Mouse (Mus musculus) heart, adult 2 months (tissue): ENCODE measurements around the gene Tvp23b. TPM values are rescaled to one million over a fixed set of nuclear protein-coding genes. Genes with fewer than 3 reads are reported as not detected.

Source experiments
- DNase-seq, 2 experiments: peaks; one replicate each; pipeline ENCODE4 v3.0.0; 2021
- H3K27ac ChIP-seq: fragments of 200-600 bp; 2 replicates; pipeline ENCODE4 v1.8.1; 2022
- H3K27me3 ChIP-seq: fragments of 200-500 bp; 2 replicates; pipeline ENCODE4 v1.6.1; 2012; ENCODE audit warnings: mild to moderate bottlenecking, low read length, inconsistent platforms, mixed read lengths; ENCODE audit not compliant: control insufficient read depth, insufficient read depth
- H3K36me3 ChIP-seq: fragments of 200-500 bp; 2 replicates; pipeline ENCODE4 v1.6.1; 2012; ENCODE audit warnings: low read length, inconsistent platforms; ENCODE audit not compliant: control insufficient read depth, insufficient read depth
- H3K4me1 ChIP-seq: fragments of 200-500 bp; 2 replicates; pipeline ENCODE4 v1.6.1; 2011; ENCODE audit warnings: low read length; ENCODE audit not compliant: control insufficient read depth, insufficient read depth
- H3K4me3 ChIP-seq: fragments of 200-600 bp; 2 replicates; pipeline ENCODE4 v1.8.1; 2022
- H3K79me2 ChIP-seq: fragments of 200-500 bp; replicated peaks from 2 replicates; pipeline ENCODE4 v1.6.1; 2012; ENCODE audit warnings: mild to moderate bottlenecking, inconsistent platforms, low read length, moderate library complexity, mixed read lengths; ENCODE audit not compliant: control insufficient read depth, insufficient read depth
- H3K9ac ChIP-seq: fragments of 200-500 bp; 2 replicates; pipeline ENCODE4 v1.6.1; 2012; ENCODE audit warnings: low read depth, mild to moderate bottlenecking, control low read depth, inconsistent platforms, low read length, mixed read lengths
- CTCF ChIP-seq: fragments of 200-600 bp; IDR thresholded peaks from 2 replicates; pipeline ENCODE4 v1.8.1; 2022; ENCODE audit warnings: antibody characterized with exemption, mild to moderate bottlenecking, moderate library complexity
- EP300 ChIP-seq: fragments of 200-500 bp; IDR thresholded peaks from 2 replicates; pipeline ENCODE4 v1.6.1; 2011; ENCODE audit warnings: low read depth, low read length, control low read depth; ENCODE audit not compliant: insufficient read depth
- POLR2A ChIP-seq: fragments of 200-500 bp; IDR thresholded peaks from 2 replicates; pipeline ENCODE4 v1.6.1; 2011; ENCODE audit warnings: mild to moderate bottlenecking, low read depth, low read length, control low read depth; ENCODE audit not compliant: insufficient read depth
- WGBS: fragments of 180-500 bp; shearing (Covaris S2); methylation state at CpG from one replicate; pipeline ENCODE4 v1.1.7; 2018; 5-methylcytosine and 5-hydroxymethylcytosine counted together
- intact Hi-C: fragments of 180-260 bp; cut with DNase I; formaldehyde crosslinking; loops from one replicate; pipeline ENCODE4 v1.15.1; 2025
- polyA plus RNA-seq: library from polyadenylated mRNA; depleted of rRNA; stranded (reverse); fragments of >200 nt; gene quantifications from 2 replicates; pipeline ENCODE4 v1.2.3, GENCODE M21; 2012
- total RNA-seq, 2 experiments: library from RNA; stranded (reverse); gene quantifications; 2 replicates each; pipeline ENCODE4 v1.2.3; 2021

Tvp23b gene
- total and polyA plus RNA-seq, 3 experiments: 9.7 to 24.5 (median 21.9) TPM

DNA sequence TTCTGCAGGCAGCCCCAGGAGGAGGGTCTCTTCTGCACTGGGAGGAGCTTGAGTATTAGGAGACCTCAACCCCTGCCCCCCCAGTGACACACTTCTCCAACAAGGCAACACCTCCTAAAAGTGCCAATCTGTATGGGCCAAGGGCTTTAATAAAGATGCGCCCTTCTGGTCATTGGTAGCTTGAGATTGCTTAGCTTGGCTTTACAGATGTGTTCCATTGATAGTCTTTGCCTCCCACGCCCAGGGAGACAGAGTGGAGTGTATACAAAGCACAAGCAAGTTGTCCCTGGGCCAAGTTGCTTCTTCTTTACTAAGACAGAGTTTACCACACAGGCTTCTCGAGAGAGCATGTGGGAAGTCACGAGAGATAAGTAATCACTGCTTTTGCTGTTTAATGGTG lies 51.3 kb downstream of the Tvp23b start:
- no peak overlapping the region for H3K27ac ChIP-seq
- WGBS: 66% methylated on average over 4 of the region's 4 CpGs

DNA sequence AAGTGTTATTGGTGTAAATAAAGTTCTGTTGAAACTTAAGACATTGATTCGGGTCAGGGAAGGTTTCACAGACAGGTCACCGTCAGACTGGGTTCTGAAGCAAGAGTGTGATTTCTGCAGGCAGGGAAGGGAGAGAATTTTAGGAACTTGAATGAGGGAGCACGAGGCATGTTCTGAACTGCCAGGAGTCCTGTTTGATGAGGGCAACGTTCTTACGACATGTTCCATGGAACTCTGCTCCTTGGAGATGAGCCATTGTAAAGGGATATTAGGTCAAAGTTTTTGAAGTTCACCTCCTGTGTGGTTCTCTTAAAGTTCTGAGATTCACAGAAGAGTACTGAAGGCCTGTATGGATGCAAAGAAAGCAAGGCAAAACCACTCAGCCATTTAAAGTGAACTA lies 51.9 kb downstream of the Tvp23b start:
- H3K27ac ChIP-seq: no peak overlapping the region
- intact Hi-C loops: no loop called here
- 81% methylated on average over 5 of the region's 5 CpGs for WGBS
- no peaks in the 10 kb centered on the region for H3K27me3 ChIP-seq
- H3K79me2 ChIP-seq: no peaks in the 10 kb centered on the region
- H3K36me3 ChIP-seq: no peaks in the 10 kb centered on the region
- H3K4me3 ChIP-seq: no peak overlapping the region
- H3K4me1 ChIP-seq: peaks cover 2% of the 10 kb centered on the region; the same call in 1 of the 2 replicates
- DNase-seq: no peak
- H3K9ac ChIP-seq: no peak overlapping the region
- no peak for TF ChIP-seq CTCF
- TF ChIP-seq POLR2A: no peak
- no peak for TF ChIP-seq EP300

More for the DNA sequence above, 51.3 kb downstream of the Tvp23b start:
- Histone ChIP-seq H3K9ac (no peak overlapping the region), H3K4me3 (no peak overlapping the region), H3K4me1 (peaks cover 2% of the 10 kb centered on the region; the same call in 1 of the 2 replicates), H3K79me2 (no peaks in the 10 kb centered on the region), H3K36me3 (no peaks in the 10 kb centered on the region), H3K27me3 (no peaks in the 10 kb centered on the region)
- no peak for DNase-seq
- TF ChIP-seq CTCF: no peak
- no peak for TF ChIP-seq EP300
- TF ChIP-seq POLR2A: no peak
- intact Hi-C loops: no loop called here

DNA sequence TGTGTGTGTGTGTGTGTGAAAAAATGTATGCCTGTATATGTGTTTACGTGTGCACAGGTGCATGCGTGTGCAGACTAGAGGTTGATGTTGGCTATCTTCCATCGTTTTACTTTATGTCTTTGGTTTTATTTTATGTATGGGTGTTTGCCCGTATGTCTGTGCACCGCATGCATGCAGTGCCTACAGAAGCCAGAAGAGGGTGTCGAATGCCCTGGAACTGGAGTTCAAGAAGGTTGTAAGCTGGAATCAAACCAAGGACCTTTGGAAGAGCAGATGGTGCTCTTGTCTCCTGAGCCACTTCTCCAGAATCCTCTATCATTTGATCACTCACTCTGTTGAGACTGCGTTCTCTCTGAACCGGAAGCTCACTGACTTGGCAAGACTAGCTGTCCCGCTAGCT lies 53.8 kb downstream of the Tvp23b start:
- Histone ChIP-seq H3K27ac (no peak overlapping the region), H3K4me1 (peaks cover 3% of the 10 kb centered on the region; the same call in 1 of the 2 replicates), H3K79me2 (no peaks in the 10 kb centered on the region), H3K36me3 (no peaks in the 10 kb centered on the region), H3K9ac (no peak overlapping the region), H3K4me3 (no peak overlapping the region), H3K27me3 (no peaks in the 10 kb centered on the region)
- 87% methylated on average over 9 of the region's 9 CpGs for WGBS
- no peak for DNase-seq
- TF ChIP-seq EP300: no peak
- TF ChIP-seq POLR2A: no peak
- peak; percentile 13 for TF ChIP-seq CTCF
- intact Hi-C loops: no loop called here

GRCm38 (mm10) chr11:62934795-62935514 lies 55.7 kb downstream of the Tvp23b start:
- TF ChIP-seq POLR2A (no peak), EP300 (no peak), CTCF (no peak)
- Histone ChIP-seq H3K4me1 (peaks cover 1% of the 10 kb centered on the region; the same call in 1 of the 2 replicates), H3K9ac (no peak overlapping the region), H3K4me3 (no peak overlapping the region), H3K36me3 (no peaks in the 10 kb centered on the region), H3K27me3 (no peaks in the 10 kb centered on the region), H3K79me2 (no peaks in the 10 kb centered on the region), H3K27ac (peak overlapping the region; percentile 63)
- intact Hi-C loops: no loop called here
- 67% methylated on average over 11 of the region's 11 CpGs for WGBS
- DNase-seq: peak; percentile 45 to 71

- Histone ChIP-seq H3K4me3 (no peak overlapping the region), H3K4me1 (peaks cover 1% of the 10 kb centered on the region; the same call in 1 of the 2 replicates), H3K9ac (no peak overlapping the region), H3K27me3 (no peaks in the 10 kb centered on the region), H3K36me3 (no peaks in the 10 kb centered on the region), H3K27ac (no peak overlapping the region), H3K79me2 (no peaks in the 10 kb centered on the region)
- intact Hi-C loops: no loop called here
- 39% methylated on average over 6 of the region's 6 CpGs for WGBS
- no peak for DNase-seq
- no peak for TF ChIP-seq EP300
- TF ChIP-seq CTCF: no peak
- no peak for TF ChIP-seq POLR2A
Observed at GRCm38 (mm10) chr11:62937986-62938385, 58.7 kb downstream of the Tvp23b start.

DNA sequence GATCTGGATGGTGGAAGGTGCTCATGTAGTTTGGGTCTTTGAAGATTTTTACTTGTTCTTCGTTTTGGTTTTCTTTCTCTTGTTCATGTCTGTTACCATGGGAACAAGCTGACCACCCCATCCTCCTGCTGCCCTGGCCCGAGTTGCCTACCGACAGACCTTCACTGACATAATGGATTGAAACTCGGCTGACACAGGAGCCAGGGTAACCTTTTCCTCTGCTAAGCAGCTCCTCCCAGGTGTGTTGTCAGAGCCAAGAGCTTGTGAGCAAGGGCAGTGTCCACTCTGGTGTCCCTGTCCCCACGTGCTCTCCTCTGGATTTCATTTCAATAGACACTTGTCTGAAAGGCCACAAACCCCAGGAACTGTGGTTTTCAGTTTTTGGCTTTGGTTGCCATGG lies 59.7 kb downstream of the Tvp23b start:
- H3K4me1 ChIP-seq: peaks cover 1% of the 10 kb centered on the region; the same call in 1 of the 2 replicates
- intact Hi-C loops: no loop called here
- no peak for DNase-seq
- H3K27me3 ChIP-seq: no peaks in the 10 kb centered on the region
- 83% methylated on average over 5 of the region's 5 CpGs for WGBS
- no peak overlapping the region for H3K27ac ChIP-seq
- no peaks in the 10 kb centered on the region for H3K79me2 ChIP-seq
- no peak overlapping the region for H3K4me3 ChIP-seq
- no peaks in the 10 kb centered on the region for H3K36me3 ChIP-seq
- no peak for TF ChIP-seq EP300
- no peak for TF ChIP-seq CTCF
- TF ChIP-seq POLR2A: no peak
- no peak overlapping the region for H3K9ac ChIP-seq
